Mouse (Mus musculus): ENCODE measurements at regions not wholly inside any gene's neighbourhood (a gene's known extent, or its start where the extent isn't known, plus 50 kb on each side); places are given as distances from the start of the nearest gene placed in this dataset.
"Not testable (repeated sequence)": the region's sequence is repeated elsewhere in the genome, so short reads cannot be mapped to it uniquely, and the experiment has no call there.

GRCm38 (mm10) chr16:58072441-58072840, 317.9 kb upstream of the Col8a1 start:
- Histone ChIP-seq H3K27ac (no peak overlapping the region), H3K36me3 (no peaks in the 10 kb centered on the region), H3K4me2 (replicated peaks) (no peak overlapping the region), H3K4me3 (no peak overlapping the region), H3K9ac (no peak overlapping the region), H3K27me3 (no peaks in the 10 kb centered on the region), H3K9me3 (no peaks in the 10 kb centered on the region), H3K4me1 (no peaks in the 10 kb centered on the region)
- ATAC-seq (ENCODE audit: low FRiP score, low read depth) = no peak
- 83% methylated on average over 3 of the region's 3 CpGs for WGBS

- Histone ChIP-seq H3K9ac (no peak overlapping the region), H3K36me3 (no peaks in the 10 kb centered on the region), H3K4me3 (no peak overlapping the region), H3K27me3 (no peaks in the 10 kb centered on the region), H3K4me2 (replicated peaks) (no peak overlapping the region), H3K9me3 (no peaks in the 10 kb centered on the region), H3K4me1 (no peaks in the 10 kb centered on the region), H3K27ac (no peak overlapping the region)
- WGBS = 78% methylated on average over 4 of the region's 4 CpGs
- ATAC-seq (ENCODE audit: low FRiP score, low read depth) = no peak
Observed at GRCm38 (mm10) chr16:58100351-58100750, 307.9 kb upstream of the Dcbld2 start.

GRCm38 (mm10) chr16:58110452-58110851, 297.8 kb upstream of the Dcbld2 start:
- Histone ChIP-seq H3K9me3 (no peaks in the 10 kb centered on the region), H3K36me3 (no peaks in the 10 kb centered on the region), H3K27me3 (no peaks in the 10 kb centered on the region), H3K4me1 (no peaks in the 10 kb centered on the region), H3K4me3 (no peak overlapping the region), H3K4me2 (replicated peaks) (no peak overlapping the region), H3K9ac (no peak overlapping the region), H3K27ac (no peak overlapping the region)
- 82% methylated on average over 1 of the region's 1 CpGs for WGBS
- ATAC-seq (ENCODE audit: low FRiP score, low read depth) = no peak

- no peak overlapping the region for H3K27ac ChIP-seq
- ATAC-seq (ENCODE audit: low FRiP score, low read depth) = no peak
Observed at GRCm38 (mm10) chr16:58126086-58126485, 282.2 kb upstream of the Dcbld2 start.

GRCm38 (mm10) chr16:58136144-58136905, 271.9 kb upstream of the Dcbld2 start:
- ATAC-seq (ENCODE audit: low FRiP score, low read depth) = no peak

More at GRCm38 (mm10) chr16:58126086-58126485, 282.2 kb upstream of the Dcbld2 start:
- Histone ChIP-seq H3K9ac (no peak overlapping the region), H3K27me3 (no peaks in the 10 kb centered on the region), H3K4me2 (replicated peaks) (no peak overlapping the region), H3K4me1 (no peaks in the 10 kb centered on the region), H3K4me3 (no peak overlapping the region), H3K36me3 (no peaks in the 10 kb centered on the region), H3K9me3 (no peaks in the 10 kb centered on the region)
- WGBS = 78% methylated on average over 1 of the region's 1 CpGs

GRCm38 (mm10) chr16:58136979-58137378, 271.3 kb upstream of the Dcbld2 start:
- no peaks in the 10 kb centered on the region for H3K9me3 ChIP-seq
- no peak overlapping the region for H3K4me3 ChIP-seq
- H3K4me2 ChIP-seq (replicated peaks) = no peak overlapping the region
- WGBS = 86% methylated on average over 7 of the region's 7 CpGs
- no peaks in the 10 kb centered on the region for H3K36me3 ChIP-seq
- H3K9ac ChIP-seq = no peak overlapping the region
- no peak overlapping the region for H3K27ac ChIP-seq
- H3K27me3 ChIP-seq = 0 out of 2 replicates have a peak, but pooled peaks cover 4% of the 10 kb centered on the region
- ATAC-seq (ENCODE audit: low FRiP score, low read depth) = no peak
- 0 out of 2 replicates have a peak, but pooled peaks cover 4% of the 10 kb centered on the region for H3K4me1 ChIP-seq

More at GRCm38 (mm10) chr16:58136144-58136905, 271.9 kb upstream of the Dcbld2 start:
- Histone ChIP-seq H3K4me2 (replicated peaks) (no peak overlapping the region), H3K36me3 (no peaks in the 10 kb centered on the region), H3K27me3 (0 out of 2 replicates have a peak, but pooled peaks cover 4% of the 10 kb centered on the region), H3K4me1 (0 out of 2 replicates have a peak, but pooled peaks cover 4% of the 10 kb centered on the region), H3K9me3 (no peaks in the 10 kb centered on the region), H3K9ac (no peak overlapping the region), H3K27ac (no peak overlapping the region), H3K4me3 (no peak overlapping the region)
- 55% methylated on average over 12 of the region's 12 CpGs for WGBS

GRCm38 (mm10) chr16:58137728-58138279, 270.4 kb upstream of the Dcbld2 start:
- H3K27me3 ChIP-seq = 0 out of 2 replicates have a peak, but pooled peaks cover 4% of the 10 kb centered on the region
- no peak overlapping the region for H3K9ac ChIP-seq
- H3K4me3 ChIP-seq = no peak overlapping the region
- 0 out of 2 replicates have a peak, but pooled peaks cover 4% of the 10 kb centered on the region for H3K4me1 ChIP-seq
- no peak overlapping the region for H3K4me2 ChIP-seq (replicated peaks)
- H3K9me3 ChIP-seq = no peaks in the 10 kb centered on the region
- H3K27ac ChIP-seq = no peak overlapping the region
- H3K36me3 ChIP-seq = no peaks in the 10 kb centered on the region
- ATAC-seq (ENCODE audit: low FRiP score, low read depth) = no peak
- 76% methylated on average over 4 of the region's 4 CpGs for WGBS

- Histone ChIP-seq H3K27me3 (no peaks in the 10 kb centered on the region), H3K36me3 (no peaks in the 10 kb centered on the region), H3K4me1 (no peaks in the 10 kb centered on the region), H3K27ac (no peak overlapping the region), H3K4me3 (no peak overlapping the region), H3K4me2 (replicated peaks) (no peak overlapping the region), H3K9ac (no peak overlapping the region), H3K9me3 (no peaks in the 10 kb centered on the region)
- 69% methylated on average over 6 of the region's 6 CpGs for WGBS
- no peak for ATAC-seq (ENCODE audit: low FRiP score, low read depth)
Observed at GRCm38 (mm10) chr16:58146479-58146878, 261.8 kb upstream of the Dcbld2 start.

- Histone ChIP-seq H3K9ac (no peak overlapping the region), H3K27me3 (no peaks in the 10 kb centered on the region), H3K9me3 (no peaks in the 10 kb centered on the region), H3K4me3 (no peak overlapping the region), H3K36me3 (no peaks in the 10 kb centered on the region), H3K4me2 (replicated peaks) (no peak overlapping the region), H3K4me1 (no peaks in the 10 kb centered on the region), H3K27ac (no peak overlapping the region)
- no peak for ATAC-seq (ENCODE audit: low FRiP score, low read depth)
- 41% methylated on average over 4 of the region's 4 CpGs for WGBS
Observed at GRCm38 (mm10) chr16:58155538-58155937, 252.7 kb upstream of the Dcbld2 start.

GRCm38 (mm10) chr16:58178744-58179401, 229.4 kb upstream of the Dcbld2 start:
- Histone ChIP-seq H3K9me3 (no peaks in the 10 kb centered on the region), H3K36me3 (no peaks in the 10 kb centered on the region), H3K4me3 (no peak overlapping the region), H3K4me2 (replicated peaks) (no peak overlapping the region), H3K27me3 (no peaks in the 10 kb centered on the region), H3K4me1 (no peaks in the 10 kb centered on the region), H3K9ac (no peak overlapping the region), H3K27ac (no peak overlapping the region)
- ATAC-seq (ENCODE audit: low FRiP score, low read depth) = no peak
- WGBS = 58% methylated on average over 5 of the region's 5 CpGs

GRCm38 (mm10) chr16:58179981-58180380, 228.3 kb upstream of the Dcbld2 start:
- not testable (repeated sequence) for H3K4me2 ChIP-seq (replicated peaks); H3K4me3 ChIP-seq; H3K36me3 ChIP-seq; H3K9me3 ChIP-seq; ATAC-seq (ENCODE audit: low FRiP score, low read depth); H3K4me1 ChIP-seq; H3K27me3 ChIP-seq; H3K27ac ChIP-seq; H3K9ac ChIP-seq
